Mouse (Mus musculus): ENCODE results near the gene Parp8. TPM values are rescaled to one million over a fixed set of nuclear protein-coding genes. Genes with fewer than 3 reads are reported as not detected.

The Parp8 gene
- polyA plus RNA-seq, 1 experiment from 2014 or later = 2.2 TPM

GRCm38 (mm10) chr13:116967459-116967858, 57.9 kb downstream of the Parp8 start:
- Histone ChIP-seq H3K27me3 (ENCODE audit: insufficient read depth, low read length) (no peaks in the 10 kb centered on the region), H3K9ac (replicated peaks) (no peak overlapping the region), H3K4me2 (ENCODE audit: low read depth, low read length) (no peak overlapping the region), H3K36me3 (replicated peaks; ENCODE audit: insufficient read depth, low read length) (no peaks in the 10 kb centered on the region), H3K4me1 (ENCODE audit: insufficient read depth) (no peaks in the 10 kb centered on the region), H3K27ac (ENCODE audit: low read depth) (no peak overlapping the region), H3K4me3 (ENCODE audit: low read depth, low read length) (no peak overlapping the region), H3K9me3 (ENCODE audit: low read length) (no peaks in the 10 kb centered on the region)
- ATAC-seq (no peak), DNase-seq (no peak)
- TF ChIP-seq CTCF (IDR thresholded peaks at IDR 0.05; ENCODE audit: low read depth) = no peak
- TF ChIP-seq EP300 (IDR thresholded peaks at IDR 0.05; ENCODE audit: low read depth) = no peak
- WGBS (ENCODE audit: insufficient replicate concordance) = 74% methylated on average over 3 of the region's 3 CpGs

- Histone ChIP-seq H3K4me3 (ENCODE audit: low read depth, low read length) (no peak overlapping the region), H3K27ac (ENCODE audit: low read depth) (no peak overlapping the region), H3K4me1 (ENCODE audit: insufficient read depth) (no peaks in the 10 kb centered on the region), H3K9ac (replicated peaks) (no peak overlapping the region), H3K27me3 (ENCODE audit: insufficient read depth, low read length) (no peaks in the 10 kb centered on the region), H3K36me3 (replicated peaks; ENCODE audit: insufficient read depth, low read length) (no peaks in the 10 kb centered on the region), H3K9me3 (ENCODE audit: low read length) (no peaks in the 10 kb centered on the region), H3K4me2 (ENCODE audit: low read depth, low read length) (no peak overlapping the region)
- DNase-seq = no peak
- no peak for ATAC-seq
- WGBS (ENCODE audit: insufficient replicate concordance) = 79% methylated on average over 15 of the region's 15 CpGs
- TF ChIP-seq CTCF (IDR thresholded peaks at IDR 0.05; ENCODE audit: low read depth) (no peak), EP300 (IDR thresholded peaks at IDR 0.05; ENCODE audit: low read depth) (no peak)
Measured at GRCm38 (mm10) chr13:116962480-116963462, 62.6 kb downstream of the Parp8 start.

- TF ChIP-seq CTCF (IDR thresholded peaks at IDR 0.05; ENCODE audit: low read depth) (no peak), EP300 (IDR thresholded peaks at IDR 0.05; ENCODE audit: low read depth) (no peak)
- Histone ChIP-seq H3K9me3 (ENCODE audit: low read length) (no peaks in the 10 kb centered on the region), H3K4me2 (ENCODE audit: low read depth, low read length) (no peak overlapping the region), H3K9ac (replicated peaks) (no peak overlapping the region), H3K4me3 (ENCODE audit: low read depth, low read length) (no peak overlapping the region), H3K27ac (ENCODE audit: low read depth) (no peak overlapping the region), H3K4me1 (ENCODE audit: insufficient read depth) (no peaks in the 10 kb centered on the region), H3K27me3 (ENCODE audit: insufficient read depth, low read length) (no peaks in the 10 kb centered on the region), H3K36me3 (replicated peaks; ENCODE audit: insufficient read depth, low read length) (no peaks in the 10 kb centered on the region)
- DNase-seq (no peak), ATAC-seq (no peak)
- WGBS (ENCODE audit: insufficient replicate concordance) = 71% methylated on average over 7 of the region's 7 CpGs
Measured at GRCm38 (mm10) chr13:116958776-116959589, 66.4 kb downstream of the Parp8 start.

GRCm38 (mm10) chr13:116957577-116957976, 67.8 kb downstream of the Parp8 start:
- Histone ChIP-seq H3K9ac (replicated peaks) (no peak overlapping the region), H3K4me2 (ENCODE audit: low read depth, low read length) (no peak overlapping the region), H3K27ac (ENCODE audit: low read depth) (no peak overlapping the region), H3K36me3 (replicated peaks; ENCODE audit: insufficient read depth, low read length) (no peaks in the 10 kb centered on the region), H3K4me1 (ENCODE audit: insufficient read depth) (no peaks in the 10 kb centered on the region), H3K9me3 (ENCODE audit: low read length) (no peaks in the 10 kb centered on the region), H3K4me3 (ENCODE audit: low read depth, low read length) (no peak overlapping the region), H3K27me3 (ENCODE audit: insufficient read depth, low read length) (no peaks in the 10 kb centered on the region)
- DNase-seq = no peak
- ATAC-seq = no peak
- TF ChIP-seq EP300 (IDR thresholded peaks at IDR 0.05; ENCODE audit: low read depth) = no peak
- no peak for TF ChIP-seq CTCF (IDR thresholded peaks at IDR 0.05; ENCODE audit: low read depth)
- whole genome bisulfite sequencing (ENCODE audit: insufficient replicate concordance) = 54% methylated on average over 3 of the region's 3 CpGs

- Histone ChIP-seq H3K9me3 (ENCODE audit: low read length) (no peaks in the 10 kb centered on the region), H3K4me1 (ENCODE audit: insufficient read depth) (no peaks in the 10 kb centered on the region), H3K27ac (ENCODE audit: low read depth) (no peak overlapping the region), H3K4me2 (ENCODE audit: low read depth, low read length) (no peak overlapping the region), H3K4me3 (ENCODE audit: low read depth, low read length) (no peak overlapping the region), H3K36me3 (replicated peaks; ENCODE audit: insufficient read depth, low read length) (no peaks in the 10 kb centered on the region), H3K9ac (replicated peaks) (no peak overlapping the region), H3K27me3 (ENCODE audit: insufficient read depth, low read length) (no peaks in the 10 kb centered on the region)
- TF ChIP-seq CTCF (IDR thresholded peaks at IDR 0.05; ENCODE audit: low read depth) (no peak), EP300 (IDR thresholded peaks at IDR 0.05; ENCODE audit: low read depth) (no peak)
- no peak for DNase-seq
- no peak for ATAC-seq
- WGBS (ENCODE audit: insufficient replicate concordance) = 76% methylated on average over 3 of the region's 3 CpGs
Measured at GRCm38 (mm10) chr13:116951336-116951735, 74.0 kb downstream of the Parp8 start.

GRCm38 (mm10) chr13:116949527-116949926, 75.8 kb downstream of the Parp8 start:
- TF ChIP-seq CTCF (IDR thresholded peaks at IDR 0.05; ENCODE audit: low read depth) (no peak), EP300 (IDR thresholded peaks at IDR 0.05; ENCODE audit: low read depth) (no peak)
- no peaks in the 10 kb centered on the region for H3K27me3 ChIP-seq (ENCODE audit: insufficient read depth, low read length)
- H3K9ac ChIP-seq (replicated peaks) = no peak overlapping the region
- ATAC-seq (no peak), DNase-seq (no peak)
- 44% methylated on average over 4 of the region's 4 CpGs for WGBS (ENCODE audit: insufficient replicate concordance)
- H3K4me1 ChIP-seq (ENCODE audit: insufficient read depth) = no peaks in the 10 kb centered on the region
- no peak overlapping the region for H3K4me2 ChIP-seq (ENCODE audit: low read depth, low read length)
- H3K4me3 ChIP-seq (ENCODE audit: low read depth, low read length) = no peak overlapping the region
- no peaks in the 10 kb centered on the region for H3K36me3 ChIP-seq (replicated peaks; ENCODE audit: insufficient read depth, low read length)
- no peak overlapping the region for H3K27ac ChIP-seq (ENCODE audit: low read depth)
- no peaks in the 10 kb centered on the region for H3K9me3 ChIP-seq (ENCODE audit: low read length)
